Mouse (Mus musculus) lung, postnatal 10 days (tissue): ENCODE measurements around the gene Sars.

Experiments
- DNase-seq: peaks from one replicate; pipeline ENCODE4 v3.0.0; 2021

Sars gene

DNA sequence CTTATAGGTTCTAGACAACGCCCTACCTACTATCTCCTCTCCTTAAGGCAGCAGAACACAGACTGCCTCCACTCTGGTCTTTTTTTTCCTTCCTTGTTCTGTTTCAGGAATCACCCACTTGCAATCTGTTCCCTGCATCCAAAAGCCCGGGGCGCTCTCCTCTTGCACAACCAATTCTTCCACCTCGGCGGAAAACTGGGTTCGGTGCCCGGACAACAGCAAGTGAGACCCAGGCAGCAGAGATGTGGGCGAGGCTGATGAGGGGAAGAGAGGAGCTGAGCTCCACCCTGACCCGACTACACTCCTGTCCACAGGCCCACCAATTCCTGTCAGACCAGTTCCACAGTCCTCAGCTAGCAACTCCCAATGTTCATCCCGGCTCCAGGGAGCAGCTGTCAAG lies 58.8 kb downstream of the Sars start:
- DNase-seq: no peak

DNA sequence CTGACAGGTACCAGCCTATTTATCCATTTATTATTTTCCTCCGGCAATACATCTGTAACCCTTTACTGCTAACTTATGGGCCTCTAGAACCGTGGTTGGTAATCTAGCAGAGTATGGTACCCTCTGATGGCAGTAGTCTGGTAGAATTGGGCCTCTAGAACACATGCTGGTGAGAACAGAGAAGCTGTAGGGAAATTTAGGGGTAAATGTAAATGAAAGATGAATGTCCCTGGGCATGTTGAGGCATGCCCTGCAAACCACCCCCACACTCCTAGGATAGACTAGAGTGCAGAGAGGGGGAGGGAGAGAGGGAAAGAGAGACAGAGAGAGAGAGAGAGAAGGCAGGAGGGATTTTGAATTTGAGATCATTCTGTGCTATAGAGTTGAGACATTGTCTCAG lies 60.6 kb downstream of the Sars start:
- no peak for DNase-seq

GRCm38 (mm10) chr3:108383485-108384354 lies 61.3 kb downstream of the Sars start, which contains the start of gene Psrc1:
Psrc1 (plus strand) TSS chr3:108383839.
- DNase-seq: peak; percentile 97

GRCm38 (mm10) chr3:108381945-108382875 lies 62.8 kb downstream of the Sars start:
- DNase-seq: no peak

DNA sequence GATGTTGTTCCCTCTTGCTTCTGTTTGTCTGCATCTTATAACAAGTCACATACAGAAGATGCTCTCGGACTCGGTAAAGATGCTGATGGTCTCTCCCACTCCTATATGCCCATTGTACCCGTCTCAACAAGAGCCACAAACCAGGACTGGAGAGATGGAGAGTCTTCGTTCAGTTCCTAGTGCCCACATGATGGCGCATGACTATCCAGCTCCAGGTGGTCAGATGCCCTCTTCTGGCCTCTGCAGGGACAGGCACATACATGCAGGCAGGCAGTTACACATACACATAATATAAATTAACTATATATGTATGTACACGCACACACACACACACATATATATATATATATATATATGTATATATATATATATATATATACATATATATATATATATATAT lies 64.3 kb downstream of the Sars start:
- DNase-seq: no peak

DNA sequence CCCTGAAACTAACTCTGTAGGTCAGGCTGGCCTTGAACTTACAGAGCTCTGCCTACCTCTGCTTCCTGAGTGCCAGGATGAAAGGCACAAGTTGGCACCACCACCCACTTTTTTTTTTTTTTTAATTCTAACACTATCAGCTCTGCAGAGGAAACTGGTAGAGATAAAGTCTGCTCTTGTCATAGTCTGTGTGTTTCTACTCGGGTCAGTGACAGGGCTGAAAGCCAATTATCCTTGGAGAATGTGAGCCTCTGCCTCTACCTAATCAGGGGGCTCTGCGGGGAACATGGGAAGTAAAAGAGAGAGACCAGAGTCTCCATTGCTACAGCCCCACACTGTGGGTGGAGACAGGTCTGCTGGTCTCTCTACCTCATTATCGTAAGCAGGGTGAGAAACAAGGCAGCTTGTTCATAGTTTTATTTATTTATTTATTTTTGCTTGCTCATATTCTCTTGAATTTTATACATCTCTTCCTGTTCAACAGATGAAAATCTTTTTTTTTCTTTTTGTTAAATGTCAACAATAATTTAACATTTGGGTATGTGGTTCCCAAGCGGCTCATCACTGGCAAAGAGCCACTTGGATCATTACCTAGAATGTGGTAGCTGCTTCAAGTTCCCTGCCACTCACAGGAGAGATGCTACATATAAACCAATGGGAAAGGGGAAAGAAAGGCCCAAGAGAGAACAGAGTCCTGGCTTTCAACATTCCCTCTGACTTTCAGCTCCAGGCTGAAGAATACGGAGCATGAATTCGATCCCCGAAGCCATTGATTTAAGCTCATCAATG lies 65.9 kb downstream of the Sars start:
- DNase-seq: no peak
